Mouse (Mus musculus): ENCODE data around the gene Rgs14.

DNA sequence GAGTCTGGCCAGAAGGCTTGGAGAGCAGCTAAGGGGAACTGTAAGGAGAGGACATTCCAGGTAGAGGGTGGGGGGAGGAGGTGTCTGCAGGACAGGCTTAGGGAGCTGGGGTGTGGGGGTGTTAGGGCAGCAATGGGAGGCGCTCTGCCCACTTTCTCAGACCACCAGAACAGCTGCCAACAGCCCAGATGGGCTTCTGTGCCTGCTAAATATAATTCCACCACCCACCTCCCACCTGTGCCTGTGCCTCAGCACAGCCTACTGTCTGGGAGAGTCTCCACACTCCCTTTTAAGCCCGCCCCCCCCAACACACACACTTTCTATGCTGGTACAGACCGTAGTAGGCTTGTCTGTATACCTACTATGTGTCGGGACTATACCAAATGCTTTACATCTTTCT, 12.3 kb downstream of the Rgs14 start:
- TF ChIP-seq POLR2A (IDR thresholded peaks at IDR 0.05; ENCODE audit: borderline replicate concordance, control insufficient read depth, low read depth, low read length) (no peak), CTCF (IDR thresholded peaks at IDR 0.05; ENCODE audit: control insufficient read depth, insufficient read depth, low read length) (no peak)
